Mouse (Mus musculus): ENCODE measurements at regions not wholly inside any gene's neighbourhood (a gene's known extent, or its start where the extent isn't known, plus 50 kb on each side); places are given as distances from the start of the nearest gene placed in this dataset.
A peak's percentile ranks its signal among the peaks of the same experiment; 100 is the strongest.

DNA sequence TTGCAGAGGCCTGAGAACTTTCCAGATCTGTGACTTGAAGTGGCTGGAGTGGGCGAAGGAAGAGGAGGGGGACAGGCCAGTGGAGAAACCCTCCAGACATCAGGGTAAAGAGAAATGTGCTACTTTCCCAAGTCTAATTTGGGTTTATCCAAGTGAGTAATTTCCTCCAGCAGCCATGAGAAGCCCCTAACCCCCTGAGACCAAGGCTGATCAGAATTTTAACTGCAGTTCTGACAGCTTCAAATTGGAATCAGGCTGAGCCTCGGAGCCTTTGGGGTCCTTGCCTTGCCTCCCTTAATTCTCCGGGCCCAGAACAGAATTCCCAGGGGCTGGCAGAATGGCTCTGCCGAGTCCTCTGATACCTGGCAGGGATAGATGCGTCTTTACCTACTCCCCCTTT is 104.9 kb downstream of the 4930564D02Rik start:
- 74% methylated on average over 5 of the region's 5 CpGs for WGBS
- Histone ChIP-seq H3K36me3 (ENCODE audit: control insufficient read depth, insufficient read depth, low read length) (no peaks in the 10 kb centered on the region), H3K4me2 (replicated peaks; ENCODE audit: low read depth, low read length, severe bottlenecking) (no peak overlapping the region), H3K9me3 (ENCODE audit: control insufficient read depth, low read length) (no peaks in the 10 kb centered on the region), H3K9ac (ENCODE audit: low read depth, low read length, severe bottlenecking) (no peak overlapping the region), H3K4me3 (replicated peaks; ENCODE audit: low read length) (no peak overlapping the region), H3K27ac (replicated peaks; ENCODE audit: low read depth, low read length) (no peak overlapping the region), H3K4me1 (ENCODE audit: control insufficient read depth, insufficient read depth, low read length) (no peaks in the 10 kb centered on the region), H3K27me3 (ENCODE audit: control insufficient read depth, insufficient read depth, low read length) (no peaks in the 10 kb centered on the region)
- TF ChIP-seq POLR2A (IDR thresholded peaks at IDR 0.05; ENCODE audit: borderline replicate concordance, extremely low read depth, insufficient read depth, insufficient read length), result no peak
- no peak for DNase-seq (ENCODE audit: low spot score)
- ATAC-seq (ENCODE audit: low FRiP score, low read depth), result no peak

GRCm38 (mm10) chr3:105172054-105172453 is 105.4 kb downstream of the 4930564D02Rik start:
- no peak overlapping the region for H3K4me2 ChIP-seq (replicated peaks; ENCODE audit: low read depth, low read length, severe bottlenecking)
- 78% methylated on average over 1 of the region's 1 CpGs for WGBS
- ATAC-seq (ENCODE audit: low FRiP score, low read depth) (no peak), DNase-seq (ENCODE audit: low spot score) (no peak)
- no peaks in the 10 kb centered on the region for H3K27me3 ChIP-seq (ENCODE audit: control insufficient read depth, insufficient read depth, low read length)
- H3K9me3 ChIP-seq (ENCODE audit: control insufficient read depth, low read length), result no peaks in the 10 kb centered on the region
- H3K4me3 ChIP-seq (replicated peaks; ENCODE audit: low read length), result no peak overlapping the region
- no peak for TF ChIP-seq POLR2A (IDR thresholded peaks at IDR 0.05; ENCODE audit: borderline replicate concordance, extremely low read depth, insufficient read depth, insufficient read length)
- no peak overlapping the region for H3K9ac ChIP-seq (ENCODE audit: low read depth, low read length, severe bottlenecking)
- H3K27ac ChIP-seq (replicated peaks; ENCODE audit: low read depth, low read length), result no peak overlapping the region
- no peaks in the 10 kb centered on the region for H3K36me3 ChIP-seq (ENCODE audit: control insufficient read depth, insufficient read depth, low read length)
- H3K4me1 ChIP-seq (ENCODE audit: control insufficient read depth, insufficient read depth, low read length), result no peaks in the 10 kb centered on the region

DNA sequence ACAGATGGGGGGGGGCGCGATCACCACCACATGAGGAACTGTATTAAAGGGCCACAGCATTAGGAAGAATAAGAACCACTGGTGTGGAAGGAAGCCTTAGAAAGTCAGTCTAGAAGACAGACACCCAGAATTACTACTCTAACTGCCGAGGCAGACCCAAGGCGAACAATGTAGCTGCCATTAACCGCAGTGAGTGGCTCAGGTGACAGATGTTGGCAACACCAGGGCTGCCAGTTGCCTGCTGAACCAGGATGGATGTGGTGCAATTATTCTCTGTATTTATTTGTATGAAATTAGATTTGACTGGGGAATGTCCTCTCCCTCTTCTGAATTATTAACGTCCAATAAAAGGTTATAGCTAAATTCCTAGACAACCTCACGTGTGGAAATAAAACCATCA is 124.7 kb downstream of the 4930564D02Rik start:
- Histone ChIP-seq H3K27ac (replicated peaks; ENCODE audit: low read depth, low read length) (no peak overlapping the region), H3K36me3 (ENCODE audit: control insufficient read depth, insufficient read depth, low read length) (no peaks in the 10 kb centered on the region), H3K4me1 (ENCODE audit: control insufficient read depth, insufficient read depth, low read length) (peaks cover 7% of the 10 kb centered on the region; the same call in 1 of the 2 replicates), H3K4me3 (replicated peaks; ENCODE audit: low read length) (no peak overlapping the region), H3K9me3 (ENCODE audit: control insufficient read depth, low read length) (no peaks in the 10 kb centered on the region), H3K27me3 (ENCODE audit: control insufficient read depth, insufficient read depth, low read length) (no peaks in the 10 kb centered on the region), H3K4me2 (replicated peaks; ENCODE audit: low read depth, low read length, severe bottlenecking) (no peak overlapping the region), H3K9ac (ENCODE audit: low read depth, low read length, severe bottlenecking) (no peak overlapping the region)
- no peak for DNase-seq (ENCODE audit: low spot score)
- WGBS, result 55% methylated on average over 7 of the region's 7 CpGs
- ATAC-seq (ENCODE audit: low FRiP score, low read depth), result no peak
- TF ChIP-seq POLR2A (IDR thresholded peaks at IDR 0.05; ENCODE audit: borderline replicate concordance, extremely low read depth, insufficient read depth, insufficient read length), result no peak

- no peaks in the 10 kb centered on the region for H3K9me3 ChIP-seq (ENCODE audit: control insufficient read depth, low read length)
- 50% methylated on average over 7 of the region's 7 CpGs for WGBS
- H3K27ac ChIP-seq (replicated peaks; ENCODE audit: low read depth, low read length), result no peak overlapping the region
- no peak overlapping the region for H3K4me2 ChIP-seq (replicated peaks; ENCODE audit: low read depth, low read length, severe bottlenecking)
- H3K27me3 ChIP-seq (ENCODE audit: control insufficient read depth, insufficient read depth, low read length), result no peaks in the 10 kb centered on the region
- DNase-seq (ENCODE audit: low spot score) (no peak), ATAC-seq (ENCODE audit: low FRiP score, low read depth) (no peak)
- TF ChIP-seq POLR2A (IDR thresholded peaks at IDR 0.05; ENCODE audit: borderline replicate concordance, extremely low read depth, insufficient read depth, insufficient read length), result no peak
- H3K9ac ChIP-seq (ENCODE audit: low read depth, low read length, severe bottlenecking), result no peak overlapping the region
- no peaks in the 10 kb centered on the region for H3K36me3 ChIP-seq (ENCODE audit: control insufficient read depth, insufficient read depth, low read length)
- H3K4me3 ChIP-seq (replicated peaks; ENCODE audit: low read length), result no peak overlapping the region
- H3K4me1 ChIP-seq (ENCODE audit: control insufficient read depth, insufficient read depth, low read length), result peaks cover 7% of the 10 kb centered on the region; the same call in 1 of the 2 replicates
These were observed 125.2 kb downstream of the 4930564D02Rik start for GRCm38 (mm10) chr3:105191830-105192229.

DNA sequence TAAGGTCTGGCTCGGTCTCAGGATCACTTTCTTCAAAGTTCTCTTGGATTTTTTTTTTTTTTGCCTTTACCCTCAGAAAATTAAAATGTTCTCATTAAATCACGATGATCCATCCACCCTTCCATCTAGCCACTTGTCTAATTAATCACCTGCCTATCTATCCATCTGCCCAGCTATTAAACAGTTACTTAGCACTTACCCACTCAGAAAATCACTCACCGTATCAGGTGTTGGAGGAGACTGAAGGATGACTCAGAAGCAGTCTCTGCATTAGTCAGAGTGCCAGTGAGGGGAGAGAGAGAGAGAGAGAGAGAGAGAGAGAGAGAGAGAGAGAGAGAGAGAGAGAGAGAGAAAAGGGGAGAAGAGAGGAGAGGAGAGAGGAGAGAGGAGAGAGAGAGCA is 134.1 kb downstream of the 4930564D02Rik start:
- Histone ChIP-seq H3K9ac (ENCODE audit: low read depth, low read length, severe bottlenecking) (no peak overlapping the region), H3K27ac (replicated peaks; ENCODE audit: low read depth, low read length) (no peak overlapping the region), H3K27me3 (ENCODE audit: control insufficient read depth, insufficient read depth, low read length) (no peaks in the 10 kb centered on the region), H3K9me3 (ENCODE audit: control insufficient read depth, low read length) (no peaks in the 10 kb centered on the region), H3K4me2 (replicated peaks; ENCODE audit: low read depth, low read length, severe bottlenecking) (no peak overlapping the region), H3K4me3 (replicated peaks; ENCODE audit: low read length) (no peak overlapping the region), H3K4me1 (ENCODE audit: control insufficient read depth, insufficient read depth, low read length) (0 out of 2 replicates have a peak, but pooled peaks cover 5% of the 10 kb centered on the region), H3K36me3 (ENCODE audit: control insufficient read depth, insufficient read depth, low read length) (no peaks in the 10 kb centered on the region)
- WGBS, result 76% methylated on average over 3 of the region's 3 CpGs
- DNase-seq (ENCODE audit: low spot score) (no peak), ATAC-seq (ENCODE audit: low FRiP score, low read depth) (no peak)
- TF ChIP-seq POLR2A (IDR thresholded peaks at IDR 0.05; ENCODE audit: borderline replicate concordance, extremely low read depth, insufficient read depth, insufficient read length), result no peak

DNA sequence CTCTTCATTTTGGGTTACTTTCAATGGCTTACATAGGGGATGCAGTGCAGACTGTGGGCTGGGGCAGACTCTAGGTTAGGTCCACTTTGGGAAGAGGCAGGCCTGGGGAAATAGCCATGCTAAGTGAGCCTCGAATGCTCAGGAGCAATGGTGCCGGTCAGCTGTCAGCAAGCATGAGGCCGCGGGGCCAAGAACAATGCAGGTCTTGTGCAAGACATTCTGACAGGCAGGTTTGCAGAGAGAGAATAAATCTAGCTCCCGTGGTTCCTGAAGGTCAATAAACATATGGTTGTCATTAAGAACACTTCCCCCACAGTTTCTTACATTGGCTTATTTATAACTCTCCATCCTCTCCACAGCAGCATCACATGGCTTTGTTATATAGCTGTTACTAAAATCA is 142.5 kb downstream of the 4930564D02Rik start:
- Histone ChIP-seq H3K9ac (ENCODE audit: low read depth, low read length, severe bottlenecking) (no peak overlapping the region), H3K4me1 (ENCODE audit: control insufficient read depth, insufficient read depth, low read length) (no peaks in the 10 kb centered on the region), H3K4me3 (replicated peaks; ENCODE audit: low read length) (no peak overlapping the region), H3K27ac (replicated peaks; ENCODE audit: low read depth, low read length) (no peak overlapping the region), H3K4me2 (replicated peaks; ENCODE audit: low read depth, low read length, severe bottlenecking) (no peak overlapping the region), H3K9me3 (ENCODE audit: control insufficient read depth, low read length) (no peaks in the 10 kb centered on the region), H3K36me3 (ENCODE audit: control insufficient read depth, insufficient read depth, low read length) (no peaks in the 10 kb centered on the region), H3K27me3 (ENCODE audit: control insufficient read depth, insufficient read depth, low read length) (no peaks in the 10 kb centered on the region)
- peak; percentile 70; the same call in 1 of the 2 replicates for ATAC-seq (ENCODE audit: low FRiP score, low read depth)
- no peak for TF ChIP-seq POLR2A (IDR thresholded peaks at IDR 0.05; ENCODE audit: borderline replicate concordance, extremely low read depth, insufficient read depth, insufficient read length)
- DNase-seq (ENCODE audit: low spot score), result peak; percentile 27
- WGBS, result 17% methylated on average over 5 of the region's 5 CpGs

Data from limb, embryonic 14.5 days (tissue).